Mouse (Mus musculus) hindbrain, embryonic 12.5 days (tissue): ENCODE data around the gene Xpot. TPM values are rescaled to one million over a fixed set of nuclear protein-coding genes. Genes with fewer than 3 reads are reported as not detected.

ENCODE experiments used
- ATAC-seq: fragments of 200-750 bp; cut with Nextera tagmentation; 2 replicates; pipeline ENCODE4 v1.8.0; 2017; ENCODE audit warnings: moderate TSS enrichment; ENCODE audit not compliant: low FRiP score
- H3K27ac ChIP-seq: fragments of 300-500 bp; sonication (generic); 2 replicates; pipeline ENCODE4 v1.5.1; 2016; ENCODE audit warnings: mild to moderate bottlenecking
- H3K27me3 ChIP-seq: fragments of 300-500 bp; sonication (generic); 2 replicates; pipeline ENCODE4 v1.6.1; 2016; ENCODE audit warnings: mild to moderate bottlenecking
- H3K36me3 ChIP-seq: fragments of 300-500 bp; sonication (generic); 2 replicates; pipeline ENCODE4 v1.6.1; 2016; ENCODE audit warnings: mild to moderate bottlenecking
- H3K4me1 ChIP-seq: fragments of 300-500 bp; sonication (generic); 2 replicates; pipeline ENCODE4 v1.6.1; 2016
- H3K4me2 ChIP-seq: fragments of 300-500 bp; sonication (generic); replicated peaks from 2 replicates; pipeline ENCODE4 v1.6.1; 2016; ENCODE audit warnings: mild to moderate bottlenecking
- H3K4me3 ChIP-seq: fragments of 300-500 bp; sonication (generic); 2 replicates; pipeline ENCODE4 v1.5.1; 2016; ENCODE audit warnings: mild to moderate bottlenecking
- H3K9ac ChIP-seq: fragments of 300-500 bp; sonication (generic); 2 replicates; pipeline ENCODE4 v1.6.1; 2016; ENCODE audit warnings: mild to moderate bottlenecking, moderate library complexity
- H3K9me3 ChIP-seq: fragments of 300-500 bp; sonication (generic); replicated peaks from 2 replicates; pipeline ENCODE4 v1.6.1; 2016; ENCODE audit warnings: mild to moderate bottlenecking
- WGBS: fragments of 180-500 bp; shearing (Covaris S2); methylation state at CpG from one replicate; pipeline ENCODE4 v1.1.7; 2016; 5-methylcytosine and 5-hydroxymethylcytosine counted together
- polyA plus RNA-seq: library from polyadenylated mRNA; unstranded; fragments of >200 nt; fragmentation: Nextera tagmentation; extraction: Ambion mirVana; gene quantifications from 2 replicates; pipeline ENCODE4 v1.2.1, GENCODE M21; 2016

Xpot gene
- polyA plus RNA-seq, 1 experiment from 2014 or later: 50.6 TPM

- ATAC-seq: no peak
- H3K9me3 ChIP-seq: no peaks in the 10 kb centered on the region
- H3K27me3 ChIP-seq: no peaks in the 10 kb centered on the region
- no peak overlapping the region for H3K4me2 ChIP-seq
- no peak overlapping the region for H3K27ac ChIP-seq
- peaks cover 83% of the 10 kb centered on the region for H3K36me3 ChIP-seq
- no peaks in the 10 kb centered on the region for H3K4me1 ChIP-seq
- 88% methylated on average over 13 of the region's 13 CpGs for WGBS
- H3K4me3 ChIP-seq: no peak overlapping the region
- H3K9ac ChIP-seq: no peak overlapping the region
Measured at GRCm38 (mm10) chr10:121613570-121613969, 12.6 kb downstream of the Xpot start.

- Histone ChIP-seq H3K4me2 (no peak overlapping the region), H3K4me3 (no peak overlapping the region), H3K36me3 (peaks cover 80% of the 10 kb centered on the region), H3K27ac (no peak overlapping the region), H3K9me3 (no peaks in the 10 kb centered on the region), H3K9ac (no peak overlapping the region), H3K27me3 (no peaks in the 10 kb centered on the region), H3K4me1 (no peaks in the 10 kb centered on the region)
- no peak for ATAC-seq
- WGBS: 92% methylated on average over 6 of the region's 6 CpGs
Measured at GRCm38 (mm10) chr10:121612448-121612847, 13.7 kb downstream of the Xpot start.

GRCm38 (mm10) chr10:121611587-121611986, 14.5 kb downstream of the Xpot start:
- Histone ChIP-seq H3K9me3 (no peaks in the 10 kb centered on the region), H3K9ac (no peak overlapping the region), H3K36me3 (peaks cover 80% of the 10 kb centered on the region), H3K4me1 (no peaks in the 10 kb centered on the region), H3K27me3 (no peaks in the 10 kb centered on the region), H3K4me3 (no peak overlapping the region), H3K27ac (no peak overlapping the region), H3K4me2 (no peak overlapping the region)
- 80% methylated on average over 10 of the region's 10 CpGs for WGBS
- ATAC-seq: no peak

- Histone ChIP-seq H3K27ac (no peak overlapping the region), H3K36me3 (peaks cover 85% of the 10 kb centered on the region), H3K27me3 (no peaks in the 10 kb centered on the region)
Measured at GRCm38 (mm10) chr10:121608177-121608576, 18.0 kb downstream of the Xpot start.

GRCm38 (mm10) chr10:121604632-121605344, 21.3 kb downstream of the Xpot start:
- no peak overlapping the region for H3K27ac ChIP-seq
- no peak overlapping the region for H3K4me2 ChIP-seq
- H3K9me3 ChIP-seq: no peaks in the 10 kb centered on the region
- H3K4me1 ChIP-seq: no peaks in the 10 kb centered on the region
- H3K36me3 ChIP-seq: peaks cover 88% of the 10 kb centered on the region
- no peak overlapping the region for H3K9ac ChIP-seq
- no peak for ATAC-seq
- H3K27me3 ChIP-seq: no peaks in the 10 kb centered on the region
- H3K4me3 ChIP-seq: no peak overlapping the region
- 94% methylated on average over 13 of the region's 13 CpGs for WGBS

More at GRCm38 (mm10) chr10:121608177-121608576, 18.0 kb downstream of the Xpot start:
- no peaks in the 10 kb centered on the region for H3K9me3 ChIP-seq
- no peak overlapping the region for H3K4me3 ChIP-seq
- ATAC-seq: no peak
- no peak overlapping the region for H3K9ac ChIP-seq
- WGBS: 95% methylated on average over 10 of the region's 10 CpGs
- no peak overlapping the region for H3K4me2 ChIP-seq
- H3K4me1 ChIP-seq: no peaks in the 10 kb centered on the region

- Histone ChIP-seq H3K4me1 (no peaks in the 10 kb centered on the region), H3K4me3 (no peak overlapping the region), H3K36me3 (peaks cover 91% of the 10 kb centered on the region), H3K9ac (no peak overlapping the region), H3K27ac (no peak overlapping the region), H3K27me3 (no peaks in the 10 kb centered on the region), H3K9me3 (no peaks in the 10 kb centered on the region), H3K4me2 (no peak overlapping the region)
- WGBS: 97% methylated on average over 4 of the region's 4 CpGs
- ATAC-seq: no peak
Measured at GRCm38 (mm10) chr10:121603556-121603955, 22.6 kb downstream of the Xpot start.

GRCm38 (mm10) chr10:121601272-121601671, 24.9 kb downstream of the Xpot start:
- ATAC-seq: no peak

GRCm38 (mm10) chr10:121596580-121596979, 29.6 kb downstream of the Xpot start:
- H3K9ac ChIP-seq: no peak overlapping the region
- H3K36me3 ChIP-seq: peaks cover 82% of the 10 kb centered on the region
- H3K27me3 ChIP-seq: no peaks in the 10 kb centered on the region
- no peak overlapping the region for H3K4me2 ChIP-seq
- ATAC-seq: no peak
- no peaks in the 10 kb centered on the region for H3K4me1 ChIP-seq
- WGBS: 90% methylated on average over 9 of the region's 9 CpGs
- no peaks in the 10 kb centered on the region for H3K9me3 ChIP-seq
- H3K4me3 ChIP-seq: no peak overlapping the region
- H3K27ac ChIP-seq: no peak overlapping the region

More at GRCm38 (mm10) chr10:121601272-121601671, 24.9 kb downstream of the Xpot start:
- H3K9ac ChIP-seq: no peak overlapping the region
- H3K4me1 ChIP-seq: no peaks in the 10 kb centered on the region
- 90% methylated on average over 6 of the region's 6 CpGs for WGBS
- no peaks in the 10 kb centered on the region for H3K9me3 ChIP-seq
- H3K4me3 ChIP-seq: no peak overlapping the region
- no peaks in the 10 kb centered on the region for H3K27me3 ChIP-seq
- no peak overlapping the region for H3K4me2 ChIP-seq
- H3K36me3 ChIP-seq: peaks cover 92% of the 10 kb centered on the region
- H3K27ac ChIP-seq: no peak overlapping the region

GRCm38 (mm10) chr10:121591106-121591505, 35.0 kb downstream of the Xpot start:
- H3K36me3 ChIP-seq: peaks cover 52% of the 10 kb centered on the region
- no peak overlapping the region for H3K4me2 ChIP-seq
- 90% methylated on average over 14 of the region's 14 CpGs for WGBS
- H3K9me3 ChIP-seq: no peaks in the 10 kb centered on the region
- no peaks in the 10 kb centered on the region for H3K4me1 ChIP-seq
- H3K27me3 ChIP-seq: no peaks in the 10 kb centered on the region
- peak overlapping the region; percentile 48; the same call in 1 of the 2 replicates for H3K27ac ChIP-seq
- ATAC-seq: no peak
- no peak overlapping the region for H3K9ac ChIP-seq
- no peak overlapping the region for H3K4me3 ChIP-seq

GRCm38 (mm10) chr10:121587371-121587840, 38.7 kb downstream of the Xpot start:
- Histone ChIP-seq H3K9ac (0 out of 2 replicates have a peak overlapping the region, but pooled peaks have one; percentile 92), H3K36me3 (peaks cover 43% of the 10 kb centered on the region), H3K4me3 (peak overlapping the region; percentile 90), H3K27ac (no peak overlapping the region), H3K4me2 (peak overlapping the region; percentile 64), H3K4me1 (peaks cover 10% of the 10 kb centered on the region), H3K9me3 (no peaks in the 10 kb centered on the region), H3K27me3 (no peaks in the 10 kb centered on the region)
- WGBS: 67% methylated on average over 6 of the region's 6 CpGs
- ATAC-seq: no peak

- Histone ChIP-seq H3K4me2 (peak within 1 kb of the TSS; percentile 64), H3K36me3 (peaks cover 43% of the 10 kb centered on the region), H3K27me3 (no peaks in the 10 kb centered on the region), H3K4me1 (peaks cover 10% of the 10 kb centered on the region), H3K4me3 (peak within 1 kb of the TSS; percentile 90), H3K27ac (peak within 1 kb of the TSS; percentile 67), H3K9me3 (no peaks in the 10 kb centered on the region), H3K9ac (peak within 1 kb of the TSS; percentile 92)
- peak; percentile 97 for ATAC-seq
- under 1% methylated on average over 58 of the region's 58 CpGs for WGBS
Measured at GRCm38 (mm10) chr10:121586675-121587370, 39.3 kb downstream of the Xpot start, which contains the start of gene Tbk1. Gene Tbk1 (minus strand): TSS chr10:121586787.

- Histone ChIP-seq H3K4me2 (peak overlapping the region; percentile 64), H3K4me3 (peak overlapping the region; percentile 90), H3K27ac (peak overlapping the region; percentile 67), H3K9ac (peak overlapping the region; percentile 92), H3K4me1 (peaks cover 12% of the 10 kb centered on the region), H3K36me3 (peaks cover 45% of the 10 kb centered on the region), H3K9me3 (no peaks in the 10 kb centered on the region), H3K27me3 (no peaks in the 10 kb centered on the region)
- peak; percentile 84 for ATAC-seq
- WGBS: 4% methylated on average over 41 of the region's 48 CpGs
Measured at GRCm38 (mm10) chr10:121585791-121586642, 40.1 kb downstream of the Xpot start.
